Mouse (Mus musculus) small intestine, adult 2 months (tissue): Measurements from ENCODE around the gene Pcca.

Experiments used
- CTCF ChIP-seq: fragments of 200-500 bp; IDR thresholded peaks from 2 replicates; pipeline ENCODE4 v1.5.1; 2012; ENCODE audit warnings: low read depth, mild to moderate bottlenecking, control low read depth, inconsistent platforms, low read length, moderate library complexity, mixed read lengths; ENCODE audit not compliant: insufficient replicate concordance, insufficient read length; ENCODE audit errors: extremely low read depth
- POLR2A ChIP-seq: fragments of 200-500 bp; IDR thresholded peaks from 2 replicates; pipeline ENCODE4 v1.6.1; 2012; ENCODE audit warnings: low read depth, mild to moderate bottlenecking, control low read depth, inconsistent platforms, low read length, moderate library complexity

DNA sequence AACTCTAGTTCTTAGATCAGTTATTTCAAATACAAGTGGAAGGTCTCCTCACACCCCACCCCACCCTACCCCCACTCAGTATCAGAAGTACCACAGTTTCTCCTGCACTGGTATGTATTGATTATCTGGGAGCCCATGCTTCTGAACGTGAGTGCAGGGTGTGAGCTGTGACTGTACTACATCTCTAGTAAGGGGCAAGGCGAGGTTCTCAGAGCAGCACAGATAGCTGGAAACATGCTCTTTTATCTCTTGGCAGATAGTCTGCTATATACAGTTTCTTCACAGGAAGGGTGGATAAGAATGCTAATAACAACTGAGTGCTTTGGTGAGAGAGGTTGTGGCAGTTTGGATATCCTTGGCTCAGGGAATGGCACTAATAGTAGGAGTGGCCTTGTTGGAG, 117.6 kb downstream of the Pcca start:
- TF ChIP-seq CTCF (no peak), POLR2A (no peak)
